Mouse (Mus musculus) spleen, adult 2 months (tissue): ENCODE data around the gene Tsen34. TPM values are rescaled to one million over a fixed set of nuclear protein-coding genes. Genes with fewer than 3 reads are reported as not detected.
A peak's percentile ranks its signal among the peaks of the same experiment; 100 is the strongest.
"Not testable (repeated sequence)": the region's sequence is repeated elsewhere in the genome, so short reads cannot be mapped to it uniquely, and the experiment has no call there.

Experiments used
- DNase-seq, 2 experiments: peaks; one replicate each; pipeline versions ENCODE4 v3.0.0 to v3.0.0-alpha.2; 2012 to 2021; ENCODE audit warnings: low spot score in 2 of 2, low read depth in 1 of 2
- H3K27ac ChIP-seq: fragments of 200-500 bp; 2 replicates; pipeline ENCODE4 v1.5.1; 2012; ENCODE audit warnings: low read length, inconsistent platforms; ENCODE audit not compliant: insufficient read depth
- H3K27me3 ChIP-seq: fragments of 200-500 bp; 2 replicates; pipeline ENCODE4 v1.6.1; 2012; ENCODE audit warnings: mild to moderate bottlenecking, moderate library complexity, low read length, inconsistent platforms; ENCODE audit not compliant: control insufficient read depth, insufficient read depth
- H3K36me3 ChIP-seq: fragments of 200-500 bp; 2 replicates; pipeline ENCODE4 v1.6.1; 2012; ENCODE audit warnings: mild to moderate bottlenecking, low read length, inconsistent platforms; ENCODE audit not compliant: control insufficient read depth, insufficient read depth
- H3K4me1 ChIP-seq: fragments of 200-500 bp; 2 replicates; pipeline ENCODE4 v1.6.1; 2011; ENCODE audit warnings: inconsistent platforms; ENCODE audit not compliant: control insufficient read depth, insufficient read depth, insufficient read length
- H3K4me3 ChIP-seq: fragments of 200-500 bp; 2 replicates; pipeline ENCODE4 v1.5.1; 2011; ENCODE audit warnings: mild to moderate bottlenecking, inconsistent platforms; ENCODE audit not compliant: insufficient read depth, insufficient read length; ENCODE audit errors: extremely low read depth
- CTCF ChIP-seq: fragments of 200-500 bp; IDR thresholded peaks from 2 replicates; pipeline ENCODE4 v1.5.1; 2011; ENCODE audit warnings: mild to moderate bottlenecking, inconsistent platforms; ENCODE audit not compliant: insufficient read depth, insufficient read length, insufficient replicate concordance; ENCODE audit errors: extremely low read depth
- POLR2A ChIP-seq: fragments of 200-500 bp; IDR thresholded peaks from 2 replicates; pipeline ENCODE4 v1.6.1; 2011; ENCODE audit warnings: low read depth, low read length, inconsistent platforms
- WGBS: fragments of 180-500 bp; shearing (Covaris S2); methylation state at CpG from one replicate; pipeline ENCODE4 v1.1.7; 2018; 5-methylcytosine and 5-hydroxymethylcytosine counted together
- polyA plus RNA-seq: library from polyadenylated mRNA; depleted of rRNA; stranded (reverse); fragments of >200 nt; gene quantifications from 2 replicates; pipeline ENCODE4 v1.2.3, GENCODE M21; 2012

The Tsen34 gene
- polyA plus RNA-seq, 1 experiment = 29.2 TPM

DNA sequence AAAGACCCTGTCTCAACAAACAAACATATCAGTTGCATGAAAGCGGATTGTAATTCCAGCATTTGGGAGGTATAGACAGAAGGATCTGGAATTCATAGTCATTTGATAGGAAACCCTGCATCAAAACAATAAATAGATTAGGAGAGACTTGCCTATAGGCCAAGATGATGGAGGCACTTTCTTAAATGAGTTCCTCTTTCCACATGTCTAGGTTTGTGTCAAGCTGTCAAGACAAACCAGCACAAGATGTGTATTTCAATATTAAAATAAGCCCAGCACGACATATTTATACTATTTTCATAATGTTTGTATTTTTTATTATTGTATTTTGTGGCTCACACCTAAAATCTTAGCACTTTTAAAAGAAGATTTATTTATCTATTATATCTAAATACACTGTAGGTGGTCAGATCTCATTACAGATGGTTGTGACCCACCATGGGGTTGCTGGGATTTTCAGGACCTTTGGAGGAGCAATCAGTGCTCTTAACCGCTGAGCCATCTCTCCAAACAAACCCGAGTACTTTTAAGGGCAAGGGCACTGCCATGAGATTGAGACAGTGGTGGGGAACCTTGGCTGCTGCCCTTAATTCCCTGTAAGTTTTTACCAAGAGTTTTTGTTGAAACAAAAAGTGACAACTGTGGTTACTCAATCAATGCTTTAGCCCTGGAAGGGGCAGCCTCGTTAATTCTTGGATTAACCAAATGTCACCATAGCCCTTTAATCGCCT lies 10.7 kb downstream of the Tsen34 start:
- Histone ChIP-seq H3K4me1 (peaks cover 5% of the 10 kb centered on the region; the same call in 1 of the 2 replicates), H3K27me3 (no peaks in the 10 kb centered on the region), H3K36me3 (peaks cover 23% of the 10 kb centered on the region), H3K27ac (peak overlapping the region; percentile 46), H3K4me3 (no peak overlapping the region)
- DNase-seq = peak in 1 of 2 experiments; percentile 23
- WGBS = 17% methylated on average over 6 of the region's 6 CpGs
- TF ChIP-seq CTCF = no peak
- TF ChIP-seq POLR2A = no peak

DNA sequence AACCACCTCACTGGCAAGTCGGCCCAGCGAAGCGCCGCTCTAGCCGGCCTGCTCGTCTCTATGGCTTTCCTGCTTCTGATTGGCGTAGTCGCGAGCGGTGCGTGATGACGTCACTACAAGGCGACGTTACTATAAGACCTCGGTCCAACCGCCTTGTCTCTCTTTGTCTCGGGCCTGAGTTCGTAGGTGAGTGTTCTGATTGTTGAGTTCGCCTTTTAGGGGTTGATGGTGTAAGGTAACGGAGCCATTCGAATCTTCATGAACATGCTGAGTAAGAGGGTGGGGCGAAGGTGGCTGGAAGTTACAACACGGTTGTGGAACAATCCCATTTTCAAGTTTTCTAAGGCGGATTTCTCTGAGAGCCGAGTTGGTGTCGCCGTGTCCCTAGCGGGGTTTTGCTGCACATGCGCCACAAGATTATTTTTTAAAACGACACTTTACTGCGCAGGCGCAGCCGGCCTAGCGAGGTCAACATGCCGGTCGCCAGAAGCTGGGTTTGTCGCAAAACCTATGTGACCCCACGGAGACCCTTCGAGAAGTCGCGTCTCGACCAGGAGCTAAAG lies 11.3 kb downstream of the Tsen34 start, which contains the start of gene Rps9:
TSS of gene Rps9 (plus strand) at position 115 of the 563 bp plus-strand sequence.
- WGBS = 1% methylated on average over 42 of the region's 42 CpGs
- peaks cover 21% of the 10 kb centered on the region for H3K36me3 ChIP-seq
- TF ChIP-seq POLR2A (peak; percentile 99), CTCF (no peak)
- H3K4me3 ChIP-seq = peak within 1 kb of the TSS; percentile 78
- no peaks in the 10 kb centered on the region for H3K27me3 ChIP-seq
- peak; percentile 94 to 96 for DNase-seq
- peaks cover 5% of the 10 kb centered on the region; the same call in 1 of the 2 replicates for H3K4me1 ChIP-seq
- peak within 1 kb of the TSS; percentile 91 for H3K27ac ChIP-seq

DNA sequence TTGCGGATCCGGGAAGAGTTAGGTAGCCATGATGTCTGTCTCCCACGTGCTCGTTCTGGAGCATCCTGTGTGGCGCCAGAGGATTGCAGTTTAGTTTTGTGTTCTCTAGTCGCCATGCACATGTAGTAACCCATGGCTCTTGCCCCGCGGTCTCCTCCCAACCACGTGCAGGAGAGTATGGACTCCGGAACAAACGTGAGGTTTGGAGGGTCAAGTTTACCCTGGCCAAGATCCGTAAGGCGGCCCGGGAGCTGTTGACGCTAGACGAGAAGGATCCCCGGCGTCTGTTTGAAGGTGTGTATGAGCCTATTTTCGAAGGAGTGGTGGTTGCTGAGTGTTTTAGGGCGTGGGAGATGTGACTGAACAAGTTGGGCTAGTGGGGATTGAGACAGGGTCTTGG lies 11.8 kb downstream of the Tsen34 start:
- WGBS = under 1% methylated on average over 20 of the region's 20 CpGs
- DNase-seq = no peak
- Histone ChIP-seq H3K27me3 (no peaks in the 10 kb centered on the region), H3K4me3 (peak overlapping the region; percentile 78), H3K36me3 (peaks cover 19% of the 10 kb centered on the region), H3K27ac (peak overlapping the region; percentile 91), H3K4me1 (peaks cover 6% of the 10 kb centered on the region; the same call in 1 of the 2 replicates)
- TF ChIP-seq CTCF (no peak), POLR2A (no peak)

DNA sequence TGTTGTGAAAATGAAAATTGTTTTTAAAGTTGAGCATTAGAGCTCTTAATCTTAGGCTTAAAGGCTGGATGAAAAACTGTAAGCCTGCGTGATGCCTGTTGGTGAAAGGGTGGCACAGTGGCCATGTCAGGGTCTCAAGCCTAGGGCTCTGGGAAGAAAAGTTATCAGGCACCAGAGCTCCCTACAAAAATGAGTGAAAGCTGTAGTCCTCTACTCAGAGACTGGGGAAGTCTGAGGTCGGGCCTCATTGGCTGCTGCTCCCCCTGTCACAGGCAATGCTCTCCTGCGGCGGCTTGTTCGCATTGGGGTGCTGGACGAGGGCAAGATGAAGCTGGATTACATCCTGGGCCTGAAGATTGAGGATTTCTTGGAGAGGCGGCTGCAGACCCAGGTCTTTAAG lies 12.8 kb downstream of the Tsen34 start:
- not testable (repeated sequence) for H3K4me1 ChIP-seq, H3K27me3 ChIP-seq, H3K27ac ChIP-seq, DNase-seq
- peaks cover 18% of the 10 kb centered on the region for H3K36me3 ChIP-seq
- WGBS = 13% methylated on average over 7 of the region's 7 CpGs
- H3K4me3 ChIP-seq = peak overlapping the region; percentile 41; the same call in 1 of the 2 replicates

DNA sequence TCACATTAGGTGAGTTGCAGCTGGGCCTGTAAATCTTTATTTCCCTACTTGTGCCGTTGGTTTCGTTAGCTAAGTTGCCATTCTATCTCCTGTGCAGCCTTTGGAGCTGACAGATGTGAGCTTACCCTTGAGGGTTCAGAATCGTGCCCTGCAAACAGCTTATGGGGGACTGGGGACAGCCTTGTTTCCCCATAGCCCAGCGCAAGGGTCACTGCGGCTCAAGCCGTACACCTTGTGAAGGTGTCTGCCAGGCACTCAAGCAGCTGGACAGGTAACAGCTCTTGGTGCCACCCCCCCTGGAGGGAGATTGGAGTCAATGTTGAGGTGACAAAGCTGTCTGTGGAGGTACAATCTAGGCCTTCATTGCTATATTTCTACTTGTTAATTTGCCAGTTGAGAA lies 13.2 kb downstream of the Tsen34 start:
- no peak for DNase-seq
- Histone ChIP-seq H3K36me3 (peaks cover 18% of the 10 kb centered on the region), H3K27ac (peak overlapping the region; percentile 63), H3K27me3 (no peaks in the 10 kb centered on the region), H3K4me3 (0 out of 2 replicates have a peak overlapping the region, but pooled peaks have one; percentile 9), H3K4me1 (peaks cover 7% of the 10 kb centered on the region; the same call in 1 of the 2 replicates)
- 29% methylated on average over 6 of the region's 6 CpGs for WGBS
- TF ChIP-seq POLR2A (no peak), CTCF (no peak)

DNA sequence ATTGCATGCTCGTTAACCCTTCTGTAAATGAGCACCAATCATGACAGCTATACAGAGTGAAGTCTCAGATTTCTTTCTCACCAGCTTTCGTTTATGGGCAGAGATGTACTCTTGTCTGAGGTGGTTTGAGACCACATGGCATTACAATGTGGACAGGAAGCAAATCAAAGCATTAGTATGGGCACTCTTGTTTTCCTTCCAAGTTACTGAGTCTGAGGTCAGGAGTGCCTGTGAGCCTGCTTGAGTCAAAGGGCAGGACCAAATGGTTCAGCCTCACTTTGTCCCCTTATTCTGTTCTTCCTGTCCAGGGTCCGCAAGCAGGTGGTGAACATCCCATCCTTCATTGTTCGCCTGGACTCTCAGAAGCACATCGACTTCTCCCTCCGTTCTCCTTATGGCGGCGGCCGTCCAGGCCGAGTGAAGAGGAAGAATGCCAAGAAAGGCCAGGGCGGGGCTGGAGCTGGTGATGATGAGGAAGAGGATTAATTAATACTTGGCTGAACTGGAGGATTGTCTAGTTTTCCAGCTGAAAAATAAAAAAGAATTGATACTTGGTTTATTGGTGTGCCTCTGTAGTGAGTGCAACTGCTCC lies 13.8 kb downstream of the Tsen34 start:
- 52% methylated on average over 11 of the region's 11 CpGs for WGBS

More for the DNA sequence above, 13.8 kb downstream of the Tsen34 start:
- Histone ChIP-seq H3K4me1 (peaks cover 7% of the 10 kb centered on the region; the same call in 1 of the 2 replicates), H3K27me3 (no peaks in the 10 kb centered on the region), H3K27ac (peak overlapping the region; percentile 63), H3K36me3 (peaks cover 18% of the 10 kb centered on the region), H3K4me3 (no peak overlapping the region)
- TF ChIP-seq CTCF (no peak), POLR2A (no peak)
- no peak for DNase-seq
